Comparison of ENCODE assay signal across 21 mouse cellular contexts in genomic region chr3:97800004-97800403, GRCm38 (mm10).
DNase-seq lines count a peak whose midpoint lies in the region; ATAC-seq and TF ChIP-seq lines count a peak whose summit lies in the region.
"Had no signal": no experiment of that assay in that cellular context is flagged by ENCODE, and none has a peak within 500 bp of the region (broad histone marks: within the 10 kb centered on the region; RNA-seq: fewer than 3 reads in every experiment).

No protein-coding gene starts in this region.

- H3K27ac ChIP-seq in gastrocnemius, adult 2 months: peak overlapping the region; percentile 94
- peak overlapping the region; percentile 78 for H3K27ac ChIP-seq in heart, embryonic 16.5 days (ENCODE audit: low read length)
- H3K27ac ChIP-seq in CH12.LX (ENCODE audit: insufficient read depth, low read depth): no peak overlapping the region
- H3K27ac ChIP-seq: embryonic facial prominence, embryonic 15.5 days; forebrain, embryonic 10.5 days; hindbrain, embryonic 12.5 days; kidney, postnatal 0 days; left cerebral cortex, adult 2 months; limb, embryonic 12.5 days; liver, embryonic 15.5 days; neural tube, embryonic 13.5 days had no signal

- dilution Hi-C loops in CH12.LX (cut with MboI; ENCODE audit: extremely low pct_ligation_motif_present, extremely low pct_unique_long_range_greater_than_20kb, low sequenced_read_pairs): no loop called here

- no peaks in the 10 kb centered on the region for H3K9me3 ChIP-seq in heart, embryonic 16.5 days (replicated peaks; ENCODE audit: control insufficient read depth, low read length)
- no peaks in the 10 kb centered on the region for H3K9me3 ChIP-seq in CH12.LX (replicated peaks; ENCODE audit: low read length)
- H3K9me3 ChIP-seq: embryonic facial prominence, embryonic 15.5 days; forebrain, embryonic 10.5 days; hindbrain, embryonic 12.5 days; limb, embryonic 12.5 days; liver, embryonic 15.5 days; neural tube, embryonic 13.5 days had no signal

- H3K4me2 ChIP-seq in heart, embryonic 16.5 days (ENCODE audit: low read depth, low read length): no peak overlapping the region
- H3K4me2 ChIP-seq in CH12.LX (ENCODE audit: insufficient read depth, low read depth, poor library complexity, severe bottlenecking) (no peak overlapping the region), myocyte (ENCODE audit: low read depth) (peak overlapping the region; percentile 58)
- H3K4me2 ChIP-seq: embryonic facial prominence, embryonic 15.5 days; hindbrain, embryonic 12.5 days; limb, embryonic 12.5 days; liver, embryonic 15.5 days; neural tube, embryonic 13.5 days had no signal

- H3K9ac ChIP-seq in heart, embryonic 16.5 days (ENCODE audit: low read length): no peak overlapping the region
- no peak overlapping the region for H3K9ac ChIP-seq in CH12.LX (ENCODE audit: insufficient read depth, low read depth)
- H3K9ac ChIP-seq: embryonic facial prominence, embryonic 15.5 days; hindbrain, embryonic 12.5 days; limb, embryonic 12.5 days; liver, embryonic 15.5 days; neural tube, embryonic 13.5 days had no signal

- in situ Hi-C loops in CH12.LX (cut with MboI; ENCODE audit: low pct_ligation_motif_present, low pct_unique_long_range_greater_than_20kb, low sequenced_read_pairs): no loop called here

- DNase-seq in gastrocnemius, adult 2 months: no peak
- no peak for DNase-seq in gastrocnemius, postnatal 25 days
- no peak for DNase-seq in heart, postnatal 36 days
- peak; percentile 52 for DNase-seq in CH12.LX (ENCODE audit: extremely low read depth)
- DNase-seq in layer of hippocampus, adult 8-10 months (ENCODE audit: low spot score in 2 of 2): no peak
- DNase-seq in layer of hippocampus, adult 9-11 months: no peak
- DNase-seq: cerebellum, adult 8-10 months; gastrocnemius, postnatal 10 days; lung, postnatal 10 days; right cerebral cortex, postnatal 25 days had no signal

- no peak for TF ChIP-seq RAD21 in CH12.LX (IDR thresholded peaks at IDR 0.05; ENCODE audit: low read depth, low read length)

- TF ChIP-seq EP300 in CH12.LX (IDR thresholded peaks at IDR 0.05; ENCODE audit: low read length): no peak

- TF ChIP-seq POLR2A in CH12.LX (IDR thresholded peaks at IDR 0.05; ENCODE audit: low read depth, low read length) (no peak), myocyte (IDR thresholded peaks at IDR 0.05; ENCODE audit: insufficient read length, low read depth) (no peak)

- H3K27me3 ChIP-seq in heart, embryonic 16.5 days (ENCODE audit: control insufficient read depth, insufficient read depth, low read length): no peaks in the 10 kb centered on the region
- no peaks in the 10 kb centered on the region for H3K27me3 ChIP-seq in CH12.LX (replicated peaks)
- no peaks in the 10 kb centered on the region for H3K27me3 ChIP-seq in myocyte (ENCODE audit: control insufficient read depth, insufficient read depth, insufficient read length)
- H3K27me3 ChIP-seq: embryonic facial prominence, embryonic 15.5 days; hindbrain, embryonic 12.5 days; limb, embryonic 12.5 days; liver, embryonic 15.5 days; neural tube, embryonic 13.5 days had no signal

- no peaks in the 10 kb centered on the region for H3K36me3 ChIP-seq in heart, embryonic 16.5 days (ENCODE audit: control insufficient read depth, insufficient read depth)
- no peaks in the 10 kb centered on the region for H3K36me3 ChIP-seq in CH12.LX (replicated peaks in 1 of 2; ENCODE audit: control insufficient read depth in 1 of 2, insufficient read depth in 1 of 2, low read length in 1 of 2)
- H3K36me3 ChIP-seq in myocyte (ENCODE audit: control insufficient read depth, insufficient read depth): no peaks in the 10 kb centered on the region
- H3K36me3 ChIP-seq: embryonic facial prominence, embryonic 15.5 days; forebrain, embryonic 10.5 days; hindbrain, embryonic 12.5 days; limb, embryonic 12.5 days; liver, embryonic 15.5 days; neural tube, embryonic 13.5 days had no signal

- intact Hi-C loops in gastrocnemius, adult 2 months (cut with DNase I): no loop called here
- intact Hi-C loops in heart, postnatal 36 days (cut with DNase I): no loop called here

- ATAC-seq in heart, embryonic 16.5 days (replicated peaks; ENCODE audit: extremely low read depth, insufficient read depth, low FRiP score): no peak
- ATAC-seq: intestine, postnatal 0 days had no signal

- WGBS in heart, embryonic 16.5 days: 53% methylated on average over 3 of the region's 3 CpGs

- H3K4me1 ChIP-seq in heart, embryonic 16.5 days (ENCODE audit: control insufficient read depth, insufficient read depth, low read length): peaks cover 60% of the 10 kb centered on the region
- peaks cover 2 to 55% of the 10 kb centered on the region in 2 experiments; a peak in 3 of 4 replicates for H3K4me1 ChIP-seq in CH12.LX (ENCODE audit: control insufficient read depth in 1 of 2, insufficient read depth in 2 of 2)
- H3K4me1 ChIP-seq: embryonic facial prominence, embryonic 15.5 days; forebrain, embryonic 10.5 days; hindbrain, embryonic 12.5 days; liver, embryonic 15.5 days had no signal

- peak overlapping the region; percentile 54 for H3K4me3 ChIP-seq in gastrocnemius, adult 2 months
- no peak overlapping the region for H3K4me3 ChIP-seq in heart, embryonic 16.5 days (ENCODE audit: low read length)
- H3K4me3 ChIP-seq in CH12.LX (replicated peaks in 1 of 3; ENCODE audit: low read depth in 2 of 3, low read length in 2 of 3, poor library complexity in 1 of 3) (no peak overlapping the region), myocyte (no peak overlapping the region)
- H3K4me3 ChIP-seq: embryonic facial prominence, embryonic 15.5 days; forebrain, embryonic 10.5 days; hindbrain, embryonic 12.5 days; left cerebral cortex, adult 2 months; limb, embryonic 12.5 days; liver, embryonic 15.5 days; neural tube, embryonic 13.5 days had no signal

- H3K79me2 ChIP-seq in CH12.LX (replicated peaks; ENCODE audit: control insufficient read depth, extremely low read depth, insufficient read depth, poor library complexity, severe bottlenecking) (no peaks in the 10 kb centered on the region), myocyte (ENCODE audit: control insufficient read depth, insufficient read depth) (peaks cover 4% of the 10 kb centered on the region)

- H3ac ChIP-seq in myocyte (ENCODE audit: control insufficient read depth, insufficient read length): no peak overlapping the region

- no peak for TF ChIP-seq CTCF in gastrocnemius, adult 2 months (IDR thresholded peaks at IDR 0.05)
- no peak for TF ChIP-seq CTCF in CH12.LX (conservative IDR thresholded peaks at IDR 0.05 in 1 of 2, IDR thresholded peaks at IDR 0.05 in 1 of 2; ENCODE audit: low read depth in 2 of 2, low read length in 2 of 2)

TF ChIP-seq in CH12.LX, 34 proteins besides CTCF, POLR2A, EP300 and RAD21:
- TF ChIP-seq ETS1 (conservative IDR thresholded peaks at IDR 0.05; ENCODE audit: low read depth, low read length): no peak
- TF ChIP-seq RCOR1 (conservative IDR thresholded peaks at IDR 0.05; ENCODE audit: low read depth, low read length): no peak
- TF ChIP-seq BHLHE40 (IDR thresholded peaks at IDR 0.05; ENCODE audit: low read depth, low read length): no peak
- no peak for TF ChIP-seq UBTF (IDR thresholded peaks at IDR 0.05; ENCODE audit: low read depth, low read length)
- no peak for TF ChIP-seq JUN (IDR thresholded peaks at IDR 0.05; ENCODE audit: insufficient read depth, low read depth, low read length)

TF ChIP-seq in myocyte, 11 proteins besides CTCF, POLR2A, EP300 and RAD21:
- TF ChIP-seq TCF12 (IDR thresholded peaks at IDR 0.05; ENCODE audit: insufficient read depth, poor library complexity, severe bottlenecking) (no peak), MYOG (IDR thresholded peaks at IDR 0.05; ENCODE audit: control insufficient read depth in 1 of 3, insufficient read depth in 1 of 3, insufficient read length in 2 of 3, low read depth in 2 of 3) (no peak), CEBPB (IDR thresholded peaks at IDR 0.05; ENCODE audit: insufficient read depth, poor library complexity, severe bottlenecking) (no peak), USF1 (IDR thresholded peaks at IDR 0.05; ENCODE audit: low read depth) (no peak), TCF3 (IDR thresholded peaks at IDR 0.05; ENCODE audit: insufficient read length, low read depth) (no peak), REST (IDR thresholded peaks at IDR 0.05; ENCODE audit: insufficient read depth, insufficient read length) (no peak), E2F4 (IDR thresholded peaks at IDR 0.05; ENCODE audit: insufficient read depth) (no peak), MAX (IDR thresholded peaks at IDR 0.05; ENCODE audit: low read depth) (no peak), POLR2AphosphoS2 (IDR thresholded peaks at IDR 0.05; ENCODE audit: insufficient read length, low read depth) (no peak), SRF (IDR thresholded peaks at IDR 0.05; ENCODE audit: control insufficient read depth, insufficient read length, low read depth) (no peak), MYOD1 (IDR thresholded peaks at IDR 0.05; ENCODE audit: control insufficient read depth in 1 of 3, insufficient read length in 2 of 3, low read depth in 2 of 3) (no peak)
